Mouse (Mus musculus): Measurements from ENCODE around the gene Ush1g.

Ush1g gene

DNA sequence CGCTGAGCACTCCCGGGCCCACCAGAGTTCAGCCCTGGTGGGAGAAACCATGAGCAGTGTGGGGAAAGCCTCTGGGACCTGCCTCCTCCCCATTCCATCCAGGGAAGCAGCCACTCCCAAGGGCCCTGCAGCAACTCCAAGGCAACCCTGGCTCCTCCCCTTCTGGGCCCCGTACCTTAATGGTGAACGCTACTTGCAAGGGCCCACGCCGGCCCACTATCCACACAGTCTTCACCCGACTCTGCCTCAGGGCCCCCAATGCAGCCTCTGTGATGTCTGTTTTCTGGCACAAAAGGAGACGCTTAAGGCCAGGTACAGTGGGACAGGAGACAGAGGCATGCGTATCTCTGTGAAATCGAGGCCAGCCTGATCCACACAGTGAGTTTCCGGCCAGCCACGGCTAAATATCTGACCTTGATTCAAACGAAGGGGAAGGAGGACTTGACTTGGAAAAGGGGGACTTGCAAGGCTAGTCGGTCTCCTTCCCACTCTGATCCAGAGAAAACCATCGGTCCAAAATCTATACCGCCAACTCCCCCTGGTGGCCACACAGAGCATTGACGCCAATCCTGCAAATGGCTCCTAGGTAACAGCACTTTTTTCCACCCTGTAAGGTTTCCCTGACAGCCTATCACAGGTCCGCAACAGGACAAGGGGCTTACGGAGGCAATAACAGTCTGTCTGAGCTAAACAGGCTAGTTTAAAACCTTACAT is 51.5 kb downstream of the Ush1g start:
- DNase-seq (ENCODE audit: low spot score in 2 of 2), result peak; percentile 45 to 46

DNA sequence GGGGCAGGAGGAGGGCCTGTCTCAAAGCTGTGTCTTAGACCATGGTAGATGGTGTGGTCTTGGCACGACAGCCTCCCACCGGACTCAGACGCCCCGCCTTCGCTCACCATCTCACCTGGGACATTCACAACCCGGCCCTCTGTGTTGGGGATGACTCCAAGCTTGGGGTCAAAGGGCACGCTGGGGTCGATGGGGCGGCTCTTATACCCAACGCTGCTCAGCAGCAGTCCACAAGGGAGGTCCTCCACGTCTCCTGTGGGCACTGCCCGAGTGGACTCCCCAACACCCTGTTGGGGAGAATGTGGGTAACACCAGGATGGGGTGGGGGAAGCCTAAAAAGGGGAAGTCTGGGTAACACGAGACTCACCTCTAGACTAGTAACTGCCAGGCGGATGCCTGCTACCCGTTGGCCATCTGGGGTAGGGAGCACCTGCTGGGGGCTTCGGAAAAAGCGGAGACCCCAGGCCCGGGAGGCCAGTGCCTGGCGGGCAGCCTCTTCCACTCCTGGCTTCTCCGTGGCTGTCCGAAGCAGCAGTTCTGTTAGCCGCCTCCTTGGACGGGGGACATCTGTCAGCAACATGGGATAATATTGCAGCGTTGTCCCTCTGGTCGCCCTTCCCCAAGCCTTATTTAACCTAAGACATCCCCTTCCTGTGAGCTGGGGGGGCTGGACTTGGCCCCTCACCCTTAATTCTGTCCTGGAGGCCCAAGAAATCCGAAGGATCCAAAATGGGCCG is 52.3 kb downstream of the Ush1g start:
- no peak for DNase-seq (ENCODE audit: low spot score in 2 of 2)

DNA sequence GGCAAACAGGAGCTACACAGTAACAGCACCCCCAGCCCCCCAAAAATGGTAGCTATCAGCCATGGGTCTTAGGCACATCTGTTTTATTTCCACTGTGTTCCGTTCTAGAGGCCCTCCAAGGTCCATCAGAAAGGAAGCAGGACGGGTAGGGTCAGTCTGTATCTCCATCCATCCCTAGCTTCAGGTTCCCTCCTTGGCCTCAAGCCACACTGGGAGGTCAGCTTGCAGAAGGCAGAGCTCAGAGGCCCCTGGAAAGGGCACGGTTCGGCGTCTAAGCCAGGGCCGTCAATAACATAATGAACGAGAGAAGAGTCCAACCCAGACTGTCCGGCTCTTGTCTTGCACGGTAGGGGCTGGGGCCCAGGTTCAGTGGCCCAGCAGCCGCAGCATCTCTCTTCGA is 53.9 kb downstream of the Ush1g start:
- DNase-seq (ENCODE audit: low spot score in 2 of 2), result no peak

GRCm38 (mm10) chr11:115267061-115267883 is 54.6 kb downstream of the Ush1g start, which contains the start of gene Grin2c:
Gene Grin2c, minus strand, starts transcription at chr11:115267243.
- no peak for DNase-seq (ENCODE audit: low spot score in 2 of 2)

GRCm38 (mm10) chr11:115266400-115266778 is 55.5 kb downstream of the Ush1g start:
- no peak for DNase-seq (ENCODE audit: low spot score in 2 of 2)

GRCm38 (mm10) chr11:115265771-115266399 is 56.0 kb downstream of the Ush1g start:
- no peak for DNase-seq (ENCODE audit: low spot score in 2 of 2)

All from natural killer cell, adult 2 months (primary cell).